Mouse (Mus musculus): ENCODE results near the gene Masp2.

DNA sequence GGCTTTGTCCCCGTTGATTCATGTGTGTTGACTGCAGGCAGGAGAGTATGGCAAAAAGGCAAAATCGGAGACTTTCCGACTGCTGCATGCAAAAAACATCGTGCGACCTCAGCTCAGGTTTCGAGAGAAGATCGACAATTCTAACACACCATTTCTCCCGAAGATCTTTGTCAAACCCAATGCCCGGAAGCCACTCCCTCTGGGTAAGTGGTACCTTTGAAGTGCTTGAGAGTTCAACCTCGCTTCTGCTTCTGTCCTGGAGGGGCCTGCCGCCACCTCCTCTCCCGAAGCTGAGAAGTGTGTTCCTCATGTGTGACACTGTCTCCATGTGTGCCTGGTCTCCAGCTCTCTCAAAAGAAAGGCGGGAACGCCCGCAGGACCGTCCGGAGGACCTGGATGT lies 39.7 kb upstream of the Masp2 start:
- no peak for TF ChIP-seq POLR2A (IDR thresholded peaks at IDR 0.05; ENCODE audit: low read depth, low read length)
- no peak for TF ChIP-seq MYC (IDR thresholded peaks at IDR 0.05; ENCODE audit: low read depth, low read length)
- no peak for TF ChIP-seq MAZ (IDR thresholded peaks at IDR 0.05; ENCODE audit: low read depth, low read length)
- no peak for TF ChIP-seq MAFK (IDR thresholded peaks at IDR 0.05; ENCODE audit: insufficient replicate concordance, low read length)
- TF ChIP-seq CHD1 (IDR thresholded peaks at IDR 0.05; ENCODE audit: low read depth, low read length), result no peak
- no peak for TF ChIP-seq EP300 (IDR thresholded peaks at IDR 0.05; ENCODE audit: low read length)
- TF ChIP-seq ELF1 (IDR thresholded peaks at IDR 0.05; ENCODE audit: low read depth, low read length), result no peak
- no peak for TF ChIP-seq TBP (conservative IDR thresholded peaks at IDR 0.05; ENCODE audit: low read depth, low read length)
- no peak for TF ChIP-seq CTCF (conservative IDR thresholded peaks at IDR 0.05 in 1 of 2, IDR thresholded peaks at IDR 0.05 in 1 of 2; ENCODE audit: low read depth in 2 of 2, low read length in 2 of 2)
- no peak for TF ChIP-seq NRF1 (IDR thresholded peaks at IDR 0.05; ENCODE audit: low read depth, low read length)
- TF ChIP-seq ZC3H11A (IDR thresholded peaks at IDR 0.05; ENCODE audit: low read depth, low read length), result no peak
- TF ChIP-seq CHD2 (IDR thresholded peaks at IDR 0.05; ENCODE audit: low read length), result no peak
- TF ChIP-seq SMC3 (IDR thresholded peaks at IDR 0.05; ENCODE audit: low read depth, low read length), result no peak
- no peak for TF ChIP-seq MXI1 (IDR thresholded peaks at IDR 0.05; ENCODE audit: low read depth, low read length)
